ENCODE assay signal across 13 mouse cellular contexts in the genomic region with DNA sequence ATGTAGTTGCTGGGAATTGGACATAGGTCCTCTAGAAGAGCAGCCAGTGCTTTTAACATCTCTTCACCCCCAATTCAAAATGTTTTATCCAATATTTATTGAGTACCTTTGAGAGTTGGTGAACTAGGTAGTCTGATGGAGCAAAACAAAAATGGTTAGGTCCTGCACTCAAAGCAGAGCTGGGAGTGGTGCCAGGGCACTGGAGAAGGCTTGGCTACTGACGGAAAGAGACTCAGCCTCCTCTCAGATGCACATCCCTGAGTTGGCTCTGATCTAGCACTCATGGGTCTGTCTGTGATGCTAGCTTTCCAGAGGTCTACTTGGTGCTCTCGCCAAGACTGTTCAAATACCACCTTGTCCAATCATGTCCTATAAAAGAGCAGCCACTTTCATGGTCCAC.
A peak's percentile ranks its signal among the peaks of the same experiment; 100 is the strongest.
DNase-seq lines count a peak whose midpoint lies in the region.
"Had no signal": no experiment of that assay in that cellular context is flagged by ENCODE, and none has a peak within 500 bp of the region (broad histone marks: within the 10 kb centered on the region; RNA-seq: fewer than 3 reads in every experiment).

No protein-coding gene starts in this region.

- DNase-seq in cerebellum, postnatal 10 days, result peak; percentile 53 to 57
- DNase-seq in cerebellum, postnatal 36 days, result no peak
- DNase-seq: adrenal gland, adult 2 months; adrenal gland, adult 8-10 months; adrenal gland, postnatal 10 days; adrenal gland, postnatal 14 days; adrenal gland, postnatal 25 days; adrenal gland, postnatal 36 days; B cell, adult 2 months; cerebellum, adult 11 months; cerebellum, adult 11-12 months; cerebellum, adult 18-20 months; cerebellum, adult 2 months had no signal

Comparison
In these comparisons a context has a peak if more than half of its experiments do, and no peak if none do; other contexts are left out.
1. DNase-seq: peak in cerebellum, postnatal 10 days (2 of 2); none in cerebellum, postnatal 36 days (0 of 2).